Mouse (Mus musculus): ENCODE data around the gene Pde8b.

Pde8b gene

DNA sequence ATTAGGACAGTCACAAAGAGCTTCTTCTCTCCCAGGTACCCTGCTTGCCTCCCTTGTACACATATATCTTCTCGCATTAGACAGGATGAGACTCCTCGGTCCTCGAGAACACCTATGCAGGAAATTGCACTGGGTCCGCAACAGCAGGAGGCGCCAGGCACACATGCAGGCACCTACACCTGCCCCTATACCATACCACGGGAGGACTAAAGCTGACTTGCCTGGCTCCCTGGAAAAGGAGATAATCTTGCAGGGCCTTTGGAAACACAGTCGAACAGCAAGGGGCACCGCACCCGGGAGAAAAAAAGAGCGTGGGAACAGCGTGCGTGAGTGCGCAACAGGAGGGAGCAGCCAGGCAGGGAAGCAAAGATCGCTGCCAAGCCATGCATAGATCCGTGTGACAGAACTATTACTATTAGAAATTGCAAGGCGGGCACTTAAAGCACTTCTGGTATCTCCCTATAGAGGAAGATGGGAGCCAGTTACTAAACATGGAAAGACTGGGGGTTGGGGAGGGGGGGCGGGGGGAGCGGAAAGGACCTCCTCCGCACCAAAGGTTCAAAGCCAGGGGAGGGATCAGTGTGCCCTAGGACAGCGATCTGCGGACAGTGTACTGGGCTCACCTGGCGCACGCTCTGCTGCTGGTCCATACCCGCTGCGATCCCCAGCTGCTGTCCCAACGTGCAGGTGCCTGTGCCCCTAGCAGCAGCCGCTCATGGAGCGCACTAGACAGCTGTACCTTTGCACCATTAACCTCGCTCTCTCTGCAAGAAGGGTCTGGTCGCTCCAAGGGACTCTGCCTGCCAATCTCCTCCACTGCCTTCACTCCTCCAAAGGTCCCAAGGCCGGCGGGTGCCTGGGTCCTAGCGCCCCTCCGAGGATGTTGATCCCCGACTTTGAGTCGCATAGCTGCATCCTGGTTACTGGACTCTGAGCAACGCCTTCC, at the start of gene Pde8b:
Pde8b (minus strand) TSS at position 826 of the 946 bp plus-strand sequence.
- DNase-seq (ENCODE audit: low spot score), result no peak

DNA sequence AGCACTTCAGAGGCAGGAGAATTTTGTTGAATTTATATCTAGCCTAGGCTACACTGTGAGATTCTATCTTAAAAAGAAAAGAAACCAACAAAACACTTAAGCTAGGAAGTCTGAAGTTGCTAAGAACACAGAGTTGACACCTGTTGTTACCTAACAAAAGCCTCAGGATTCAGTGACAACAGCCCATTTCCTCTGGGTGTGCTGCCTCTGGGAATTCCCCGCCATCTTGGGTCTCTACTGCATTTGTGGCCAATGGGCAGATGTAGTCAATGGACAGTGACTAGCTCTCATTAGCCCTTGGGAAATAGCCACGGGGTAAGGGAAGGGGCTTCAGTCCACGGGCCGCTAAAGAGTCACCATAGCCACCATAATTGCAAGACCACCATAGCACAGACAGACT, 41.8 kb upstream of the Pde8b start:
- no peak for DNase-seq (ENCODE audit: low spot score)

DNA sequence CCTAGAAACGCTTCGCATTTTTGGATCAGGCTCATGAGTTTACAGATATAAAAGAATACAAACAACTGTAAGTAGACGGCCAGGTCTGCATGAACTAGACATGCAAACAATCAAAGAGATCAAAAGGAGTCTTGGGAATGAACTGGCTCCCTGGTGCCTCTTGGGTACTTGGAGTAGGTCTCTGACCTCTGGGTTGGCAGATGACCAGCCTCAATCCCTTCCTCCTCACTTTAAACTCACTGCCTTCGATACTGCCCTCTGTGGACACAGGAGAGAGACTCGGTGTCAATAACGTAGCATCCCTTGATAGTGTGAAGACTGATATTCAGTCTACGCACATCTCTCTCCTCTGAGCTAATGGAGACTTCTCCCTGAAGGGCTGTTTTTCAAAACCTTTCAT, 37.9 kb upstream of the Pde8b start:
- DNase-seq (ENCODE audit: low spot score), result no peak

DNA sequence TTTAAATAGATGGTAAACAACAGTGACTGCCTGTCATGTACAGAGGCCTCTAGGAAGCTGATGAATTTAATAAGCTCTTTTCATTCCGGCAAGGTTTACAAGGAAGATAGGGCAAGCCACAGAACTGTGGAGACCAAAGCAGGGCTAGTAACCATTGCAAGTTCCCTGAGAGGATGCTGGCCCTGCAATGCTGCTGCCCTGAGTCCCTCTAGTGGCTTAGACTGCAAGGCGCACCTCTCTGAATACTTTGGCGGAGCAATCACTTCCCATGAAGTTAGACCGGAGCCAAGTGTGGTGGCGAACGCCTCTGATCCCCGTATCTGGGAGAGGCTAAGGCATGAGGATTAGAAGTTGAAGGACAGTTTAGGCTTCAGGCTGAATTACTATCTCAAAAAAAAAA, 36.9 kb upstream of the Pde8b start:
- DNase-seq (ENCODE audit: low spot score), result no peak

DNA sequence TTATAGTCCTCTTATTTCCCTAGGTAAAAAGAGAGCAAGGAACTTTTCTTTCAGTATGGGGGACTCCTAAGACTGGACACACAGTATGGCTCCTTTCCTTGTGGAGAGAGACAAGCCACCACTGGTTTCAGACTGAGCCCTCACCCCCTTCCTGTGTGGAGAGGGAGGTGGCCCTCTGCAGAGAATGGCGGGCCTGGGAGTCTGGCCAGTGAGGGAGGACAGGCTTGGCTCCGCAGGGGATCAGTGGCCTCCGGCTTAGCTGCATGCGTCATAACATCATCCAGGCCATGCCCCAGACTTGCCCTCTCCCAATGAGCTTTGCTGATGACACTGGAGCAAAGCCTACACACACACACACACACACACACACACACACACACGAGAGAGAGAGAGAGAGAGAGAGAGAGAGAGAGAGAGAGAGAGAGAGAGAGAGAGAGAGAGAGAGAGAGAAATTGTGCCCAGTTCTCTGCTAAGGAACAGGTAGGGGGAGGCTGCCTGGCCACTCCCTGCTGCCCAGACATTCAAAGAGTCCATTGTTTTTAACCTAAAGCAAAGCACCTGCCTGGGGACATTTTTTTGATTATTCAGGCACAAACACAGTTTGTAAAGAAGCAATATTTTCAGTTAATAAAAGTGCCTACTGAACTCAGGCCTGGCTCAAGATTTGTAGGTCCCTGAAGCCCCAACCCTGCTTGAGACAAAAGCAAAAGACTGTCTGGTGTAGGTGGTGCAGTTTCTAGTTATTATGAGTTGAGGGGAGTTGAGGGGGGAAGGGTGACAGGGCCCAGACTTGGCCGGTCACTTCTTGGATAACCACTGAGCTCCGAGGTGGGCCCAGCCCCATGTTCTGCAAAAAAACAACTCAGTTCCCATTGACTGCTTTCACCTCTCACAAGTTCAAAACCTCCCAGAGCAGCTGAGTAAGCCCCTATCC, 31.9 kb upstream of the Pde8b start:
- DNase-seq (ENCODE audit: low spot score), result no peak

DNA sequence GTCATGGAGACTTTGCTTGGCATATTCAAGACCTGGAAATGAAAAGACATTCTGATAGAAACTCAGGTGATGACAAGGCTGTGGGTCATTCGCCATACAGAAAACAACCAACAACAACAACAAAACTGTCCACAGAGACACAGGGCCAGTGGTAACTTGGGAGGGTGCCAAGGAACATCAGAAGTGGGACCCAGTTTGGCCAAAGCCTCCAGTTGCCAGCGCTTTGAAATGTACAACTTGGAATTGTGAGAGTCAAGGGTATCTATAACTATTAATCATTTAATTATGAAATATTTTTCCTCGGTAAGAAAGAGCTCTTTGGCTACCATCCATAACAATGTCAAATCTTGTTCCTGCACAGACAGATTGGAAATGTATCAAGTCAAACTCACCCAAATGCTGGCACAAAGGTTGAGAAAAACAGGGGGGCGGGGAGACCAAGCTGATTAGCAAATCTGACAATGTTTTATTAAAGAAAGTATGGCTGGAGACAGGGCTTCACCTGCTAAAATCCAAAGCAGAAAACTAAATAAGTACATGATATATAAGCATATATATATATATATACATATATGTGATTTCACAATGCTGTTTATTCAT, 28.4 kb upstream of the Pde8b start:
- no peak for DNase-seq (ENCODE audit: low spot score)

DNA sequence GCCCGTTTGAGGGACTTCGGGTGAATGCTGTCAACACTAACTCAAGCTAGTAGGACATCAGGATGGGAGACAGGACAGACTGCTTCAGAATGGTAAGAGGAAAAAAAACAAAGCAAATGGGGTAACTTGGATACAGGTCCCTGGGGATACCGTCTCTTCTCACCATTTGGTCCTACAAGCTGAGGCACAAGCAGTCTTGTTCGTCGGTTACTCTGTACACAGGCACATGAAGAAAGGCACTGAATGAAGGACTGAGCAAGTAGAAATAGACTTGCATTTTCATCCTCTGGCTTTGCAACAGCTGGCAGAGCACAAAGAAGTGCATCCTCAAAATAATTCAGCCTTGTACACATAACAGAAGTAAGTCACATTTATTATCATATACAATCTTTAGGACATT, 14.6 kb upstream of the Pde8b start:
- DNase-seq (ENCODE audit: low spot score), result no peak

DNA sequence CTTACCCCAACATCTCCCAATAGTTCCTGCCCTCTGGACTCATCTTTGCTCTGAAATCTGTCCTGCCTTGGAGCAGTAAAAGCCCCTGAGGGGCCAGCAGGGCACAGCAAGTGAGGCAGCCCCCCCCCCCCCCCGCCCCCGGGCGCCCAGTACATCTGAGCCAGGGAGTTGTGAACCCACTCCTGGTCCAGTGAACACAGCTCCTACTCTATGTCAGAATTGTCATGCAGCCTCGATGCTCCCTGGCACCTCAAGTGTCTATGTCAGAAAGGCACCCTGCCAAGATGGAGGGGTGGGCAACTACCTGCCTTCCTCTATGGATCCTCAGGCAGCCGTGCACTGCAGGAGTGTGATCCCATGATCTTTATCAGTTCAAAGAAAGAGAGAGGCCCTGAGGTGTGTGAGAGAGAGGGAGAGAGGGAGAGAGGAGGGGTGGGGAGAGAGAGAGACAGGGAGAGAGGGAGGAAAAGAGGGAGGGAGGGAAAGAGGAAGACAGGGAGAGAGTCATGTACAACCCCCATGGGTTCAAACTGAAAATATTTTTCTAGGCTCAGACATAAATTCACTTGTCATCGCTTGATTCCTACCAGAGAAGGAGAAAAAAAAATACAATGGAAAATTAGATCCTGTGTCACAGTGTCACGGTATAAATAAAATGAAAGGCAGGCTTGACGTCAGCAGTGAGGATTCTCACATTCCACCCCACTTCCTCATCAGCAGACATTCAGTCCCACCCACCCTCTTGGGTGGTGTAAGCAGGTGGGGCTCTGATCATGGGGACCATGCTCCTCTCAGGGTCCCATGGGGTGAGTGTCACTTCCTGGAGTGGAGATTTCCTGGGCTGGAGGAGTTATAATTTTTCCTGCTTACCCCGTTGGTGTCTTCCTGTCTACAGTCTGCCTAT, 11.0 kb upstream of the Pde8b start:
- no peak for DNase-seq (ENCODE audit: low spot score)

DNA sequence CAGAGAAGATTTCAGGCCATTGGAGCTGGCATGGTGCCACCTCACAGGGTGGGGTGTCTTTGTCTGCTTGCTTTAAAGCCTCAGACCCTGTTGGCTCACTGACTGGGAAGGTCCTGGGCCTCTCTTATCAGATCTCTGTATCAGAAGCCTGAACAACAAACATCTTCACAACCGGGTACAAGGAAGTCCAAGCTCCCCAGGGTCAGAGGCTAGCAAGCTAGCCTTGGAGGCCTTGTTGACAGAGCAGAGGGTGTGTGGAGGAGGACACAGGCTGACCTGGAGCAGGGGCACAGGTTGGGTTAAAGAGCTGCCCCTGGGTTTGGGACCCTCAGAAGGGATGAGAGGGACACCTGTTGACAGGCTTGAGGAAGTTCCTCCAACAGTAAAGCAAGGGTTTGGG, 10.3 kb upstream of the Pde8b start:
- no peak for DNase-seq (ENCODE audit: low spot score)

DNA sequence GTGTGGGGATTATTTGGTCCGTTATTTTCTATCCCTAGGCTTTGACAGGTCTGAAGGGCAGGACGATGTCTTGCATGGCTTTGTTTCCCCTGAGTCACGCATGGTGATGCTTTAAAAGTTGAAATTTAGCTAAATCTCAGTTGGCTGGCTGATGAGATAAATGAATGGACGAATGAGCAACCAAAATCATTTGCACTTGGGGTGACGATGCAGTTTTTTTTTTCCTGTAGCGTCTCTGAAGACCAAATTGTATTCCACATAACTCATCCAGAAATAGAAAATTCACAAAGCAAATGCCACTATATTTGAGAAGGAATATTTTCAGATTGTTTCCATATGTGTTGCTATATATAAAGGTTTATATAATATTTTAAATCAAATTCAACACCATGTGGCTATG, 6.9 kb upstream of the Pde8b start:
- DNase-seq (ENCODE audit: low spot score), result no peak

DNA sequence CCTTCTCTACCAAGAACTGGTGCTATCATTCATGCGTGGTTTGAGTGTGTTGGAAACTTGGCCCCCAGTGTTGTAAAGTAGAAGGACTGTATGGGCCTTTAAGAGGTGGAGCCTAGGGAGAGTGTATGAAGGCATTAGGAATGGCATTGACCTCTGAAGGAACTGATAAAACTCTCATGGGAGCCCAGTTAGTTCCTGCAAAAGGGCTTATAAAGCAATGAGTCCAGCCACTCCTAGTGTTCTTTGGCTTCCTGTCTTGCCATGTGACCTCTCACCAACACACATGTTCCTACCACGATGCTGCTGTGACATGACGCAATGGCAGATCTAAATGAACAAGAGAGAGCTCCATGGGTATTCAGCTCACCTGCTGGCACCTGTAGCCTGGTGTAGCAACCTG, 4.9 kb upstream of the Pde8b start:
- DNase-seq (ENCODE audit: low spot score), result no peak

DNA sequence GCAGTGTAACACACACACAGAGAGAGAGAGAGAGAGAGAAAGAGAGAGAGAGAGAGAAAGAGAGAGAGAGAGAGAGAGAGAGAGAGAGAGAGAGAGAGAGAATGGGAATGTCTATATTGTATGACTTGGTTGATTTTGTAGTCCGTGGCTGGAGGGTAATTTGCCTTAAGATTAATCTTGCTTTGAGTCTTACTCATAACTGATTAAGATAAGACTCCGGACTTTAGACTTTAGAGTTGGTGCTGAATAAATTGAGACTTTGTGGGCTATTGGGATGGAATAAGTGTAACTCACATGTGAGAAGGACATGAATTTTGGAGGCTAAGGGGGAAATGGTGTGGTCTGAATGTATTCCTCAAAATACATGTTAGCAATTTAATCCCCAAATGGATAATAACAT, 7.1 kb downstream of the Pde8b start:
- no peak for DNase-seq (ENCODE audit: low spot score)

DNA sequence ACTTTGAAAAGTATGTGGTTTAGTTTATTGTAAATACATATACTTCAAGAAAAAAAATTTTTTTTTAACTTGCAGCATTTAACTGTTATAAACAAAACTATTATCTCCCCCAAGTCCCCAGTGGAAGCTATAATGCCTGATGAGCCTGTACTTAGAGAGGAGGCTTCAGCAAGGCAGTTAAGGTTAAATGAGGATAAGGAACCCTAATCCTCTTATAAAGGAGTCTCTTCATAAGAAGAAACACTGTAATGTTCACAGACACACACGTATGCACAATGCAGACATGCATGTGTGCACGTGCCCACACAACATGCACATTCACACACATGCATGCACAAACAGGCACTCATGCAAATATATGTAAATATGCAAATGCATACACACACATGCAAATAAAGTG, 12.6 kb downstream of the Pde8b start:
- DNase-seq (ENCODE audit: low spot score), result no peak

DNA sequence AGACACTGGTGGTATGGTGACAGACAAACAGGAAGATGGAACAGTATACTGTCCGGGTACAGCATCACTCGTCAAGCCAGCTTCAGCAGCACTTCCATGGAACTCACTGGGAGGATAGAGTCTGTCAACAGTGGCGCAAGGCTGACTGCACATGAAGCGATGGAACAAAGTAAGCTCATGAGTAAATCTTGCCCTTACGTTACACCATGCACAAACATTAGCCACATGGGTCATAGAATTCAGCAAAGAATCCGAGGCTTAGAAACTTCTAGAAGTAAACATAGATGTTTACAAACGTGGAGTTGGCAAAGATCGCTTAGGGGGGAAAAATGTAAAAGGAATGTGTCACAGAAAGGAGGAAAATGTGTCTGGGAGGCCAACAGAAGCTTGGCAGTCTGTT, 14.9 kb downstream of the Pde8b start:
- DNase-seq (ENCODE audit: low spot score), result no peak

DNA sequence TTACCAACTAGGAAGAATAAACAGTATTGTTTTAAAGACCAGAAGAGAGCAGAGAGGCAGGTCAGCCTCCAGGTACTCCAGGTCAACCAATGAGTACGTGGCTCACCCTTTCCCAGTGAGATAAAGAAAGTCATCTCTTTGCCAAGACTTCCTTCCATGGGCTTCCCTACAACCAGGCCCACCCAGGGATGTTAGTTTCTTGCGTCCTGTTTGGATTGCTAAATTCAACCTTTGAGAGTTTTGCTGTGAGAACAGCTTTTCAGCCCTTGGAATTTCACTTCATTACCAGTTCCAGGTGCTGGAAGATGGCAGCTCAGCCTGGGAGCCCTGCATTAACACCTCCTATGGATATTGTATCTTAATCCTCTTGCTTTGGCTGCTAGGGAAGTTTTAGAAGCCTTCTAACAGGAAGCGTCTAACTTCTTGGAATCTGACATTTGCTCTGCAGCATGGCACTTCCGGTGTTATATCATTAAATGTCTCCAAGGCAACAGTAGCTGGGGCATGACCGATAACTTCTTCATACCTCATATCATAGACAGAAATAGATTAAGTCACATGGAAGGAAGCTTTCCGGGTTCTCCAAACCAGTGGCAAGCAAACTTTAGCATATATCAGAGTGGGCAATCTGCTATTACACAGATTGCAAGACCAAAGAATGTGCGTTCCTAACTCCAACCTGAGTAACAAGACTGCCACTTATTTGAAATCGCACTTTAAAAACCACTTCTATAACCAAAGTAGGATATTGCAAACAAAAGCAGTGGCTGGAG, 18.6 kb downstream of the Pde8b start:
- no peak for DNase-seq (ENCODE audit: low spot score)

DNA sequence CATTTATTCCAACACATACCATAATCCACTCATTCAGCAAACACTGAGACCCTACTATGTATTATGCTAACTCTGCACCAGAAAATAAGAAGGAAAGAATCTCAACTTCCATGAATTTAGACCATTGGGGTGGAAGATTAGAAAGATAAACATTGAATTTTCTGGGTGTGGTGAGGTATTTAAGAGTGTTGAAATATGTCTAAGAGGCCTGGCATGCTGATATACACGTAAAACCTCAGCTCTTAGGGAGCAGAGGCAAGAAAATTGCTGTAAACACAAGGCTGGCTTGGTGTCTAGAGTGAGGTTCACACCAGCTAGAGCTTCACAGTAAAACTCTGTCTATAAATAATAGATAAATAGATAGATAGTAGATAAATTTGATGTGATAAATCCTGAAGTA, 19.8 kb downstream of the Pde8b start:
- DNase-seq (ENCODE audit: low spot score), result no peak

DNA sequence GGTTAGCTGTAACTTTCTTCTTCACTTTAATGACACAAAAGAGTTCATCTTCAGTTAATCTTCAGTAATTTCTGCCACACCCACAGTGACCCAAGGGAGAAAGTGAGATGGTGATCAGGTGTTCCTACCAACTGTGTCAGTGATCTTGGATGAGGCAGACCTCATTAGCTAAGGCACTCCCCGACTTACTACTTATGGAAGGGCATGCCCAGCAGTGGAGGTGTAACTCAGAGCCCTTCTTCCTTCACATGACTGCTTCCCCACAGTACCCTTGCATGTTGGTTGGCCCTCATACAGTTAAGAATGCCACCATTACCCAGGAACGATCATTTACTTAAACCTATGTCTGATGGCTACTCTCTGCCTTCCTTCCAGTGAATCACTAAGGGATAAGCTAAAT, 25.6 kb downstream of the Pde8b start:
- no peak for DNase-seq (ENCODE audit: low spot score)

DNA sequence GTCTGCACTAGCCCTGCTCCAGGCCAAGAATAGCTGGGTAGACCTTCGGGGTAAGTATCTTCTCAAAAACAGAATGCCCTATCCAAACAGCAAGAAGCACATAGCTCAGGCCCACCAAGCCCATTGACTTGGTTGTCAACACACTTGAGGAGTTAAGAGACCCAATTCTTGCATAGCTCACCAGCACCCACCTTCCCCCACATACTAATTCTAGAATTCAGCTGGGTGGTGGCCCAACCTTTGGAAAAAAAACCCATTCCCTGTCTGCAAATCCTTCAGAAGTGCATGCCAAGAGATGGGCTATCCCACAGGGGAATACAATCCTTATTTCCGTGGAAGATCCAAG, 26.7 kb downstream of the Pde8b start:
- DNase-seq (ENCODE audit: low spot score), result no peak

DNA sequence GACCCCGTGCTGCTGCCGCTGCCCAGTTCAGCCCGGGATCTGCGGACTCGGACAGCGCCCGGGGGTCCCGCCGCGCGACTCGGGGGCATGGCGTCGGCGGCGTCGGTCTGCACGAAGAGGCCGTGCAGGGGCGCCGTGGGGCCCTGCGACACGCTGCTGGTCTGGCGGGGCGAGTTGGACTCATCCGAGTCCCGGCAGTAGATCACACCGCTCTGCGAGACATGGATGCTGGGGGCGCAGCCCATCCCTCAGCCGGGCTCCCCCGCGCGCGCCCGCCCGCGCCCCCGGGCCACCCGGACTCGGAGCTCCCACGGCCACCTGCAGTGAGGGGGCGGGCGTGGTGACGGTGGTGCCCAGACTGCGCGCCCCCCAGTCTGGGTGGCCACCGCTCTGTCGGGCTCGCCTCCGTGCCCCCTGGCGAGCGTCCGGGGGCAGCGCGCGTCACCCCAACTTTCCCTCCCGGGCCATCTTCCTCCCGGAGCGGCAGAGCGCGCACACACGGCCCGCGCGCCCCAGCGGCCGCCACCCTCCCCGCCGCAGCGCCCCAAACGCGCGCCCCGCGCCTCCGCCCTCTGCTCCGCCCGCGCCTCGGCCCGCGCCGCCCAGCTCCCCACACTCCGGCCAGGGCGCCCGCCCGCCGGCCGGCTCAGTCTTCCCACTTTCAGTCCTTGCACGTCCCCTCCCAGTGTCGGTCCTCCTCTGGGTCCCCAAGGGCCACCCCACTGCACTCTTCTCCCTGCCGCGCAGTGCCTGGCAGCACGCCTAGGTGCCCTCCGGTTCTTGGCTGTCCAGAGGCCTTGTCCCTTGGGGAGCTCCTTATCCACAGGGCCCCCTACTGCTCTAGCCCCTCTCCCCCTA, 27.3 kb downstream of the Pde8b start:
- no peak for DNase-seq (ENCODE audit: low spot score)
